Mouse (Mus musculus) stomach, postnatal 0 days (tissue): Measurements from ENCODE around the gene Oma1. TPM values are rescaled to one million over a fixed set of nuclear protein-coding genes. Genes with fewer than 3 reads are reported as not detected.

ENCODE experiments used
- ATAC-seq: fragments of 200-750 bp; cut with Nextera tagmentation; 2 replicates; pipeline ENCODE4 v1.8.0; 2017; ENCODE audit not compliant: low FRiP score, low TSS enrichment
- DNase-seq: peaks from one replicate; pipeline ENCODE4 v3.0.0-alpha.2; 2016; ENCODE audit warnings: low spot score
- H3K27ac ChIP-seq: fragments of 300-500 bp; sonication (generic); replicated peaks from 2 replicates; pipeline ENCODE4 v1.5.1; 2014; ENCODE audit warnings: mild to moderate bottlenecking, control low read depth
- H3K27me3 ChIP-seq: fragments of 300-500 bp; sonication (generic); 2 replicates; pipeline ENCODE4 v1.6.1; 2014; ENCODE audit warnings: low read length; ENCODE audit not compliant: control insufficient read depth, insufficient read depth
- H3K36me3 ChIP-seq: fragments of 300-500 bp; sonication (generic); 2 replicates; pipeline ENCODE4 v1.6.1; 2014; ENCODE audit warnings: low read length, mixed read lengths; ENCODE audit not compliant: control insufficient read depth, insufficient read depth
- H3K4me1 ChIP-seq: fragments of 300-500 bp; sonication (generic); replicated peaks from 2 replicates; pipeline ENCODE4 v1.6.1; 2014; ENCODE audit warnings: antibody characterized with exemption; ENCODE audit not compliant: control insufficient read depth, insufficient read depth
- H3K4me2 ChIP-seq: fragments of 300-500 bp; sonication (generic); replicated peaks from 2 replicates; pipeline ENCODE4 v1.6.1; 2014; ENCODE audit warnings: low read depth, mild to moderate bottlenecking, control low read depth, moderate library complexity
- H3K4me3 ChIP-seq: fragments of 300-500 bp; sonication (generic); 2 replicates; pipeline ENCODE4 v1.5.1; 2014; ENCODE audit warnings: low read depth, low read length, control low read depth
- H3K9ac ChIP-seq: fragments of 300-500 bp; sonication (generic); 2 replicates; pipeline ENCODE4 v1.6.1; 2014; ENCODE audit warnings: mild to moderate bottlenecking, low read length, control low read depth, mixed read lengths
- H3K9me3 ChIP-seq: fragments of 300-500 bp; sonication (generic); 2 replicates; pipeline ENCODE4 v1.6.1; 2016; ENCODE audit warnings: low read length; ENCODE audit not compliant: control insufficient read depth
- CTCF ChIP-seq: IDR thresholded peaks from 2 replicates; pipeline ENCODE4 v1.5.1; 2016; ENCODE audit warnings: antibody characterized with exemption, low read depth, mild to moderate bottlenecking, moderate library complexity
- EP300 ChIP-seq: optimal IDR thresholded peaks from 2 replicates; pipeline ENCODE3; 2016; ENCODE audit warnings: antibody characterized with exemption
- WGBS: fragments of 180-500 bp; shearing (Covaris S2); extraction: QIAGEN DNeasy Blood & Tissue Kit; methylation state at CpG from one replicate; pipeline ENCODE4 v1.1.7; 2014; 5-methylcytosine and 5-hydroxymethylcytosine counted together
- polyA plus RNA-seq: library from polyadenylated mRNA; unstranded; fragments of >200 nt; fragmentation: Nextera tagmentation; extraction: Ambion mirVana; gene quantifications from 2 replicates; pipeline ENCODE4 v1.2.1, GENCODE M21; 2015

Gene Oma1
- polyA plus RNA-seq, 1 experiment from 2014 or later: 15.4 TPM

DNA sequence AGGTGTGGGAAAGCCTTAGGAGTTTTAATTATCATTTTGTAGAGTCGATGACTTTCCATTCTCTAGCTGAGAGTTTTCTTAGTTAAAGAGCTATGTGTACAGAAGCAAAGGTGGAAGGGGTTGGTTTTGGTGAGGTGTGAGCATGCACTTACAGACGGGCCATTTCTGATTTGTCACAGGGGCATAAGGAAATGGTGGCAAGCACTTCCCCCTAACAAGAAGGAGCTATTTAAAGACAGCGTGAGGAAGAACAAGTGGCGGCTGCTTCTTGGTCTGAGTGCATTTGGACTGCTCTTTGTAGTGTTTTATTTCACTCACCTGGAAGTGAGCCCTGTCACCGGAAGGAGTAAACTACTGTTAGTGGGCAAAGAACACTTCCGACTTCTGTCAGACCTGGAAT, 7.8 kb downstream of the Oma1 start:
- Histone ChIP-seq H3K4me1 (no peaks in the 10 kb centered on the region), H3K4me2 (no peak overlapping the region), H3K9ac (no peak overlapping the region), H3K9me3 (no peaks in the 10 kb centered on the region), H3K36me3 (no peaks in the 10 kb centered on the region), H3K27me3 (no peaks in the 10 kb centered on the region), H3K27ac (no peak overlapping the region), H3K4me3 (no peak overlapping the region)
- WGBS: 75% methylated on average over 6 of the region's 6 CpGs
- DNase-seq (no peak), ATAC-seq (no peak)
- TF ChIP-seq CTCF (no peak), EP300 (no peak)

GRCm38 (mm10) chr4:103324688-103325451, 11.3 kb downstream of the Oma1 start:
- Histone ChIP-seq H3K9me3 (no peaks in the 10 kb centered on the region), H3K9ac (no peak overlapping the region), H3K27me3 (no peaks in the 10 kb centered on the region), H3K27ac (no peak overlapping the region), H3K4me1 (no peaks in the 10 kb centered on the region), H3K36me3 (no peaks in the 10 kb centered on the region), H3K4me2 (no peak overlapping the region), H3K4me3 (no peak overlapping the region)
- DNase-seq (no peak), ATAC-seq (no peak)
- WGBS: 38% methylated on average over 17 of the region's 17 CpGs
- TF ChIP-seq CTCF (no peak), EP300 (no peak)

- Histone ChIP-seq H3K36me3 (no peaks in the 10 kb centered on the region), H3K4me2 (no peak overlapping the region), H3K27ac (no peak overlapping the region), H3K9me3 (no peaks in the 10 kb centered on the region), H3K9ac (no peak overlapping the region), H3K27me3 (no peaks in the 10 kb centered on the region), H3K4me1 (no peaks in the 10 kb centered on the region), H3K4me3 (no peak overlapping the region)
- no peak for ATAC-seq
- WGBS: 74% methylated on average over 3 of the region's 3 CpGs
- TF ChIP-seq EP300 (no peak), CTCF (peak; percentile 58)
- DNase-seq: peak; percentile 28
These were observed 13.4 kb downstream of the Oma1 start for GRCm38 (mm10) chr4:103326994-103327393.

- WGBS: 71% methylated on average over 6 of the region's 6 CpGs
- DNase-seq: no peak
- Histone ChIP-seq H3K4me3 (no peak overlapping the region), H3K36me3 (no peaks in the 10 kb centered on the region), H3K27me3 (no peaks in the 10 kb centered on the region), H3K4me2 (no peak overlapping the region), H3K27ac (no peak overlapping the region), H3K9me3 (no peaks in the 10 kb centered on the region), H3K9ac (no peak overlapping the region), H3K4me1 (no peaks in the 10 kb centered on the region)
- no peak for ATAC-seq
- TF ChIP-seq EP300 (no peak), CTCF (no peak)
These were observed 15.7 kb downstream of the Oma1 start for GRCm38 (mm10) chr4:103329348-103329747.

DNA sequence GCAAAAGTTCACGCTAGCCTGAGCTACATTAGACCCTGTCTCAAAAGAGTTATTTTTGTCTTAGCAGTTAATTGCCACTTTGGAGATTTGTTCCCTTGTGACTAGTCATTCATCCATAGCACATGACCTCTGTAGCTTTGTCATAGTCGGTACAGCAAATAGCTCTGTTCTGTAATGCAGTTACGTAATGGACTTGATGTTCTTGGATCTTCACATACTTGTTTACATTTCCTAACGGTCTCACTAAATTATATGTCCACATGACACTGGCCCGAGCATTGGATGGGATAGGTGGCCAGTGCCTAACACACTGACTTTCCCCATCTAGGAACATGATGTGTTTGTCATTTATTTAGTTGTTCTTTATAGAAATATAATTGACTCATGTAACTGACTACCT, 21.5 kb downstream of the Oma1 start:
- H3K4me1 ChIP-seq: no peaks in the 10 kb centered on the region
- H3K9me3 ChIP-seq: no peaks in the 10 kb centered on the region
- H3K4me3 ChIP-seq: no peak overlapping the region
- no peaks in the 10 kb centered on the region for H3K36me3 ChIP-seq
- no peak overlapping the region for H3K4me2 ChIP-seq
- DNase-seq (no peak), ATAC-seq (no peak)
- no peak for TF ChIP-seq EP300
- no peak for TF ChIP-seq CTCF
- WGBS: 64% methylated on average over 5 of the region's 5 CpGs
- H3K27me3 ChIP-seq: no peaks in the 10 kb centered on the region
- no peak overlapping the region for H3K9ac ChIP-seq
- no peak overlapping the region for H3K27ac ChIP-seq

- DNase-seq: no peak
- WGBS: 23% methylated on average over 1 of the region's 1 CpGs
- Histone ChIP-seq H3K27ac (no peak overlapping the region), H3K4me1 (no peaks in the 10 kb centered on the region), H3K4me2 (no peak overlapping the region), H3K4me3 (no peak overlapping the region), H3K36me3 (no peaks in the 10 kb centered on the region), H3K9me3 (no peaks in the 10 kb centered on the region), H3K9ac (no peak overlapping the region), H3K27me3 (no peaks in the 10 kb centered on the region)
- TF ChIP-seq CTCF (no peak), EP300 (no peak)
- no peak for ATAC-seq
These were observed 27.1 kb downstream of the Oma1 start for GRCm38 (mm10) chr4:103340726-103341125.
